Comparison of ENCODE assay signal across 22 mouse cellular contexts in genomic region chr1:137839703-137840102, GRCm38 (mm10).
DNase-seq lines count a peak whose midpoint lies in the region; ATAC-seq and TF ChIP-seq lines count a peak whose summit lies in the region.
"Had no signal": no experiment of that assay in that cellular context is flagged by ENCODE, and none has a peak within 500 bp of the region (broad histone marks: within the 10 kb centered on the region; RNA-seq: fewer than 3 reads in every experiment).

No protein-coding gene starts in this region.

- H3K9me3 ChIP-seq in intestine, embryonic 14.5 days (ENCODE audit: control insufficient read depth, low read length), result no peaks in the 10 kb centered on the region
- no peaks in the 10 kb centered on the region for H3K9me3 ChIP-seq in intestine, postnatal 0 days (ENCODE audit: control insufficient read depth)
- H3K9me3 ChIP-seq in lung, embryonic 16.5 days (ENCODE audit: control insufficient read depth, low read length), result no peaks in the 10 kb centered on the region
- H3K9me3 ChIP-seq in midbrain, embryonic 14.5 days (ENCODE audit: control insufficient read depth, low read length), result no peaks in the 10 kb centered on the region
- H3K9me3 ChIP-seq: embryonic facial prominence, embryonic 12.5 days; heart, embryonic 13.5 days had no signal

- peak overlapping the region; percentile 9 for H3K27ac ChIP-seq in intestine, embryonic 14.5 days (ENCODE audit: low read depth)
- H3K27ac ChIP-seq in intestine, postnatal 0 days (ENCODE audit: low read depth, low read length), result no peak overlapping the region
- no peak overlapping the region for H3K27ac ChIP-seq in lung, embryonic 16.5 days (ENCODE audit: low read length)
- H3K27ac ChIP-seq in midbrain, embryonic 14.5 days (replicated peaks; ENCODE audit: low read depth, low read length), result no peak overlapping the region
- H3K27ac ChIP-seq: heart, embryonic 13.5 days; hindbrain, embryonic 14.5 days; hindbrain, postnatal 0 days had no signal

- no peaks in the 10 kb centered on the region; the same call in 1 of the 2 replicates for H3K4me1 ChIP-seq in intestine, embryonic 14.5 days (replicated peaks; ENCODE audit: control insufficient read depth, insufficient read depth, low read length)
- H3K4me1 ChIP-seq in intestine, postnatal 0 days (replicated peaks; ENCODE audit: control insufficient read depth, insufficient read depth, low read length), result no peaks in the 10 kb centered on the region
- no peaks in the 10 kb centered on the region for H3K4me1 ChIP-seq in lung, embryonic 16.5 days (replicated peaks; ENCODE audit: control insufficient read depth, insufficient read depth, low read length)
- no peaks in the 10 kb centered on the region for H3K4me1 ChIP-seq in midbrain, embryonic 14.5 days (ENCODE audit: control insufficient read depth, insufficient read depth, low read length)
- H3K4me1 ChIP-seq: embryonic facial prominence, embryonic 12.5 days had no signal

- no peak for TF ChIP-seq CTCF in intestine, postnatal 0 days (IDR thresholded peaks at IDR 0.05; ENCODE audit: low read depth)

- no peak overlapping the region for H3K9ac ChIP-seq in intestine, embryonic 14.5 days (ENCODE audit: low read length)
- H3K9ac ChIP-seq in intestine, postnatal 0 days (ENCODE audit: low read depth, low read length), result no peak overlapping the region
- no peak overlapping the region for H3K9ac ChIP-seq in lung, embryonic 16.5 days (ENCODE audit: low read length)
- H3K9ac ChIP-seq in midbrain, embryonic 14.5 days (replicated peaks; ENCODE audit: low read length), result no peak overlapping the region
- H3K9ac ChIP-seq: embryonic facial prominence, embryonic 12.5 days; heart, embryonic 13.5 days; hindbrain, embryonic 14.5 days had no signal

- H3K4me2 ChIP-seq in intestine, embryonic 14.5 days (ENCODE audit: low read length), result no peak overlapping the region
- H3K4me2 ChIP-seq in intestine, postnatal 0 days (replicated peaks; ENCODE audit: low read depth), result no peak overlapping the region
- no peak overlapping the region for H3K4me2 ChIP-seq in lung, embryonic 16.5 days (ENCODE audit: low read depth, low read length)
- H3K4me2 ChIP-seq in midbrain, embryonic 14.5 days (ENCODE audit: low read length), result no peak overlapping the region
- H3K4me2 ChIP-seq: embryonic facial prominence, embryonic 12.5 days; heart, embryonic 13.5 days; hindbrain, embryonic 14.5 days had no signal

- H3K27me3 ChIP-seq in intestine, embryonic 14.5 days (replicated peaks; ENCODE audit: control insufficient read depth, insufficient read depth, low read length), result no peaks in the 10 kb centered on the region
- H3K27me3 ChIP-seq in intestine, postnatal 0 days (replicated peaks; ENCODE audit: control insufficient read depth, insufficient read depth, low read length), result no peaks in the 10 kb centered on the region
- no peaks in the 10 kb centered on the region for H3K27me3 ChIP-seq in lung, embryonic 16.5 days (ENCODE audit: control insufficient read depth, insufficient read depth, low read depth, low read length)
- no peaks in the 10 kb centered on the region for H3K27me3 ChIP-seq in midbrain, embryonic 14.5 days (ENCODE audit: control insufficient read depth, insufficient read depth, low read length)
- H3K27me3 ChIP-seq: embryonic facial prominence, embryonic 12.5 days; heart, embryonic 13.5 days had no signal

- ATAC-seq in intestine, embryonic 14.5 days (replicated peaks; ENCODE audit: low FRiP score, low TSS enrichment, low read depth), result no peak
- ATAC-seq in intestine, postnatal 0 days, result no peak
- peak; percentile 69; the same call in 1 of the 2 replicates for ATAC-seq in lung, embryonic 16.5 days (ENCODE audit: low read depth)
- no peak for ATAC-seq in midbrain, embryonic 14.5 days (ENCODE audit: low FRiP score, low TSS enrichment)
- ATAC-seq: activated CD4-positive, CD25-positive, alpha-beta regulatory T cell, adult 4 months; CD4-positive, CD25-positive, alpha-beta regulatory T cell, adult 4 months; forebrain, embryonic 14.5 days; hindbrain, postnatal 0 days; inflammation-experienced regulatory T-cells, adult 6 months had no signal

- no peaks in the 10 kb centered on the region for H3K36me3 ChIP-seq in intestine, embryonic 14.5 days (ENCODE audit: control insufficient read depth, insufficient read depth, low read length)
- H3K36me3 ChIP-seq in intestine, postnatal 0 days (ENCODE audit: control insufficient read depth, insufficient read depth), result no peaks in the 10 kb centered on the region
- no peaks in the 10 kb centered on the region for H3K36me3 ChIP-seq in lung, embryonic 16.5 days (ENCODE audit: control insufficient read depth, insufficient read depth, low read length)
- no peaks in the 10 kb centered on the region for H3K36me3 ChIP-seq in midbrain, embryonic 14.5 days (ENCODE audit: control insufficient read depth, insufficient read depth, low read length)
- H3K36me3 ChIP-seq: embryonic facial prominence, embryonic 12.5 days; heart, embryonic 13.5 days had no signal

- no peak for DNase-seq in intestine, embryonic 14.5 days (ENCODE audit: low spot score)
- no peak for DNase-seq in lung, postnatal 14 days
- DNase-seq in retina, embryonic 14.5 days (ENCODE audit: low spot score), result peak; percentile 4
- DNase-seq in midbrain, embryonic 14.5 days, result no peak
- DNase-seq: adrenal gland, adult 8-10 months; adrenal gland, postnatal 25 days; cerebellum, adult 18-20 months; cerebellum, adult 9-10 months; cerebellum, postnatal 14 days; gastrocnemius, postnatal 25 days; heart, adult 18-20 months; heart, postnatal 14 days had no signal

- WGBS in intestine, embryonic 14.5 days, result 59% methylated on average over 5 of the region's 5 CpGs
- 48% methylated on average over 5 of the region's 5 CpGs for WGBS in intestine, postnatal 0 days
- 38% methylated on average over 5 of the region's 5 CpGs for WGBS in lung, embryonic 16.5 days
- WGBS in midbrain, embryonic 14.5 days, result 78% methylated on average over 5 of the region's 5 CpGs

- no peak overlapping the region for H3K4me3 ChIP-seq in intestine, embryonic 14.5 days (ENCODE audit: low read depth, low read length)
- no peak overlapping the region for H3K4me3 ChIP-seq in intestine, postnatal 0 days (ENCODE audit: low read depth, low read length)
- H3K4me3 ChIP-seq in lung, embryonic 16.5 days (ENCODE audit: low read length), result no peak overlapping the region
- no peak overlapping the region for H3K4me3 ChIP-seq in midbrain, embryonic 14.5 days (replicated peaks; ENCODE audit: low read depth, low read length)
- H3K4me3 ChIP-seq: embryonic facial prominence, embryonic 12.5 days; heart, embryonic 13.5 days had no signal
